Mouse (Mus musculus) erythroblast, embryonic 14.5 days (primary cell): ENCODE results near the gene Olfr1338. TPM values are rescaled to one million over a fixed set of nuclear protein-coding genes. Genes with fewer than 3 reads are reported as not detected.
"Not testable (repeated sequence)": the region's sequence is repeated elsewhere in the genome, so short reads cannot be mapped to it uniquely, and the experiment has no call there.

Experiments
- H3K27me3 ChIP-seq: 2 replicates; pipeline ENCODE4 v1.6.1; 2012; ENCODE audit warnings: inconsistent platforms; ENCODE audit not compliant: control insufficient read depth
- H3K36me3 ChIP-seq: 2 replicates; pipeline ENCODE4 v1.6.1; 2012; ENCODE audit warnings: mild to moderate bottlenecking, inconsistent platforms; ENCODE audit not compliant: control insufficient read depth
- H3K4me1 ChIP-seq: 2 replicates; pipeline ENCODE4 v1.6.1; 2012; ENCODE audit warnings: inconsistent platforms; ENCODE audit not compliant: control insufficient read depth
- H3K4me3 ChIP-seq: replicated peaks from 2 replicates; pipeline ENCODE3; 2012; ENCODE audit warnings: moderate library complexity, mild to moderate bottlenecking, inconsistent platforms
- H3K9me3 ChIP-seq: 2 replicates; pipeline ENCODE4 v1.6.1; 2012; ENCODE audit warnings: low read length, inconsistent platforms, mixed read lengths; ENCODE audit not compliant: control insufficient read depth
- GATA1 ChIP-seq: IDR thresholded peaks from 2 replicates; pipeline ENCODE4 v1.6.1; 2012; ENCODE audit warnings: low read length, inconsistent platforms, mixed read lengths
- TAL1 ChIP-seq: IDR thresholded peaks from 3 replicates; pipeline ENCODE4 v1.6.1; 2012; ENCODE audit warnings: low read length, inconsistent platforms, mixed read lengths
- polyA plus RNA-seq: library from polyadenylated mRNA; stranded (reverse); fragments of >175 nt; gene quantifications from 2 replicates; pipeline ENCODE4 v1.2.3, GENCODE M21; 2012

Gene Olfr1338
- not detected in 2 replicates for polyA plus RNA-seq

GRCm38 (mm10) chr4:118758637-118759036 lies at the start of gene Olfr1338:
TSS of gene Olfr1338 (minus strand) at chr4:118758737.
- Histone ChIP-seq H3K9me3 (no peaks in the 10 kb centered on the region), H3K4me3 (no peak within 1 kb of the TSS), H3K36me3 (no peaks in the 10 kb centered on the region), H3K4me1 (no peaks in the 10 kb centered on the region), H3K27me3 (no peaks in the 10 kb centered on the region)
- no peak for TF ChIP-seq GATA1
- no peak for TF ChIP-seq TAL1

DNA sequence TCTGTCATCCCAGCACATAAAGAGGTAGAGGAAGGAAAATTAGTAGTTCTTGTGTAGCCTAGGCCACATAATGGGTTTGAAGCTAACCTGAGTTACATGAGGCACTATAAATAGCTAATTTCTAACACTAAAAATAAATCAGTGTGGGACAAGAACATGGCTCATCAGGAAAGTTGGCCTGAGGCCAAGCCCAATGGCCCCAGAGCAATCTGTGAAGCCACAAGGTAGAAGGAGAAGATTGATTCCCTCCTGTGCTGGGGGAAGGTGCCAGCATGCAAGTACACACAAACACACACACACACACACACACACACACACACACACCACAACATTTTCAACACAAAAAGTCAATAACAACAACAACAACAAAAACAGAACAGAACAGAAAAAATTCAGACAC lies 34.3 kb upstream of the Olfr1338 start:
- H3K9me3 ChIP-seq, H3K4me3 ChIP-seq, H3K36me3 ChIP-seq, H3K4me1 ChIP-seq, H3K27me3 ChIP-seq: not testable (repeated sequence)

DNA sequence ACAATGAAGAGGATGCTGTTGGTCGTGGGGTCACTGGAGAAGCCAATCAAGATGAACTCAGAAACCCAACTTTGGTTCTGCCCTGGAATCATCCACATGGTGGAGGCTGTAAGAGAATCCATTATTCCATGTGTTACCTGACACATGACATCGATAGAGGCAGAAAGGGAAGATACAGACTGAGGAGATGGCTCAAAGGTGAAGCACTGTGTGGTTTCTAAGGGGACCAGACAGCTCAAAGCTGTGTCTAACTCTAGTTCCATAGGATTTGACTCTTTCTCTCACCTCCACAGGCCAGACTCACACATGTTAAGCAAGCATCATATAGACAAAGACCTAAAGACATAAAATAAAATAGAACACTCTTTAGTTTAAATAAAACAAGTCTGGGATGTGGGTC lies 23.9 kb upstream of the Olfr1338 start, which contains the start of gene Olfr1337:
Gene Olfr1337 (minus strand): TSS at position 101 of the 400 bp plus-strand sequence.
- Histone ChIP-seq H3K9me3 (no peaks in the 10 kb centered on the region), H3K36me3 (no peaks in the 10 kb centered on the region), H3K4me1 (no peaks in the 10 kb centered on the region), H3K27me3 (no peaks in the 10 kb centered on the region), H3K4me3 (no peak within 1 kb of the TSS)
- no peak for TF ChIP-seq TAL1
- TF ChIP-seq GATA1 = no peak

DNA sequence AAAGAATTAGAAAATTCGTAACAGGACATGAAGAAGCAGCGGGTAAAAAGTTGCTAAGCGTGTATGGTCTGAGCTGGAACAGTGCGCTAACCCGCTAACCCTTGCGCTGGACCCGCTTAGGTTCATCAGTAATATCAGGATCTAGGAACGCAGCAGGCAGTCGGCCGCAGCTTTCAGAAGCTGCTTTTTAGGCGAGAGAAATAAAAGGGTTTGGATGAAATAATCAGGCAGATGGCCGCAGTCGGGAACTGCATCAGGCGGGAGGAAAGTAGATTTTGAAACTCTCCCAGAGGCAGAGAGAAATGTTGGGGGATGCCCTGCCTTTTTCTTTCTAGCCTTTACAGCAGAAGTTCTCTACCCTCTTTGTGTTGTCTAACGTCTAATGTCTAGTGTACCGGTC lies 16.7 kb downstream of the Olfr1338 start:
- no peak for TF ChIP-seq GATA1
- no peak for TF ChIP-seq TAL1
- H3K36me3 ChIP-seq = no peaks in the 10 kb centered on the region
- no peak overlapping the region for H3K4me3 ChIP-seq
- H3K4me1 ChIP-seq = no peaks in the 10 kb centered on the region
- peaks cover 24% of the 10 kb centered on the region for H3K27me3 ChIP-seq
- 0 out of 2 replicates have a peak, but pooled peaks cover 3% of the 10 kb centered on the region for H3K9me3 ChIP-seq

DNA sequence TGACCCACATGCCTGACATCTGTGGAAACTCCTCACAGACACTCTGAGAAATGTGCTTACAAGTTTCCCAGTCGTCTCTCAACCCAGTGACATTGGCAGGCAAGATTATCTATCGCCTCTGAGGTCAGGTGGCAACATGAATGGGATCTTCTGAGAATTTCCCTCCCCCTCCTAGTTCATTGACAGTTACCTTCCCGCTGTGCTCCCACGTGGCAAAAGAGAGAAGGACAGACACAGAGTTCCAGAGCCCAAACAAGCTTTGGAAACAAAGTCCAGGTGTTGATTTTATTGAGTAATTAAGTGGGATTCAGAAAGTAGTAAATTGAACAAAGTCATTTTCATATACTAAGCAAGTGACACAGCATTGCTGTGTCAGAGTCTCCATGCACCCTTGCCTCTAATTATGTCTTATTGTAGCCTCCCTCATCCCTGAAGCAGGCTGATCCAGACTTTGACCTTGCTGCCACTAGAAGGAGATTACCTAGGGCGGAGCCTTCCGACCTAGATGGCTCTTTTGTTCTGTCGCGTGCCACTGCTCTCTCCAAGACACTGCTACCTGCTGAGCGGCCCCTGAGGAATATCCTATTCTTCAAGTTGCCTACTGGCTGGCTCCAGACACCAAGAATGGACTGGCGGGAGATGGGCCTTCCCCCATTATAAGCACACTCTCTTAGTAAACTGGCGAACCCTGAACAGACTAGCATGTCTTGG lies 17.4 kb downstream of the Olfr1338 start:
- Histone ChIP-seq H3K27me3 (peaks cover 24% of the 10 kb centered on the region), H3K36me3 (no peaks in the 10 kb centered on the region), H3K9me3 (0 out of 2 replicates have a peak, but pooled peaks cover under 1% of the 10 kb centered on the region), H3K4me1 (no peaks in the 10 kb centered on the region), H3K4me3 (no peak overlapping the region)
- TF ChIP-seq TAL1 (no peak), GATA1 (no peak)

- TF ChIP-seq GATA1 = no peak
- TF ChIP-seq TAL1 = no peak
- Histone ChIP-seq H3K27me3 (peaks cover 24% of the 10 kb centered on the region), H3K4me1 (no peaks in the 10 kb centered on the region), H3K9me3 (no peaks in the 10 kb centered on the region), H3K36me3 (no peaks in the 10 kb centered on the region), H3K4me3 (no peak overlapping the region)
These were observed 19.0 kb downstream of the Olfr1338 start for GRCm38 (mm10) chr4:118739574-118739973.

GRCm38 (mm10) chr4:118731875-118732274 lies 26.7 kb downstream of the Olfr1338 start, which contains the start of gene Olfr1339:
TSS of gene Olfr1339 (plus strand) at chr4:118732175.
- Histone ChIP-seq H3K9me3 (no peaks in the 10 kb centered on the region), H3K4me3 (no peak within 1 kb of the TSS), H3K27me3 (no peaks in the 10 kb centered on the region), H3K4me1 (no peaks in the 10 kb centered on the region), H3K36me3 (no peaks in the 10 kb centered on the region)
- TF ChIP-seq GATA1 (no peak), TAL1 (no peak)

GRCm38 (mm10) chr4:118721742-118722483 lies 36.6 kb downstream of the Olfr1338 start:
- no peak for TF ChIP-seq TAL1
- TF ChIP-seq GATA1 = no peak
- H3K4me3 ChIP-seq = no peak overlapping the region
- H3K9me3 ChIP-seq = no peaks in the 10 kb centered on the region
- H3K27me3 ChIP-seq = no peaks in the 10 kb centered on the region
- no peaks in the 10 kb centered on the region for H3K4me1 ChIP-seq
- H3K36me3 ChIP-seq = no peaks in the 10 kb centered on the region

DNA sequence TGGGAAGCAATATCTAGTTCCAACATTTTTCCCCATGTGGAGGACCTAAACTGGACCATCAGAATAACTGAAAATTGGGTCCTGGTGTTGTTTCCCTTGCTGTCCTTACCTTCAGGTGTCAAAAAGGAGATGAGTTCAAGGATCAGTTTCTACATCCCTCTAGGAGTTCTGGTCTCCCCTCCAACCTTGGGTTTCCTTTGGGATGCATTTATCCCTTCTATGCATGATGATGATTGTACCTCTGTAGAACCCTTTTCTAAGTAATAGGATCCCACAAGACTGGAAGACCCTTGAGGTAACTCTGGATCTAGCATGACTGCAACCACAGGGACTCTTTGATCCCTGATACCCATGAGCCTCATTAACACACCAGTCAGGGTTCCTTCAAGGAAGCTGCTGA lies 38.7 kb downstream of the Olfr1338 start, which contains the start of gene Olfr1340:
Gene Olfr1340 (plus strand): TSS at position 301 of the 400 bp plus-strand sequence.
- H3K4me3 ChIP-seq = no peak within 1 kb of the TSS

More for the DNA sequence above, 38.7 kb downstream of the Olfr1338 start, which contains the start of gene Olfr1340:
- Histone ChIP-seq H3K9me3 (no peaks in the 10 kb centered on the region), H3K36me3 (no peaks in the 10 kb centered on the region), H3K27me3 (no peaks in the 10 kb centered on the region), H3K4me1 (no peaks in the 10 kb centered on the region)
- no peak for TF ChIP-seq GATA1
- TF ChIP-seq TAL1 = no peak
